Mouse (Mus musculus) layer of hippocampus, adult 2 months (tissue): ENCODE data around the gene BC017158. TPM values are rescaled to one million over a fixed set of nuclear protein-coding genes. Genes with fewer than 3 reads are reported as not detected.

Source experiments
- DNase-seq, 2 experiments: peaks; one replicate each; pipeline ENCODE4 v3.0.0; 2022; ENCODE audit warnings: low spot score in 2 of 2
- H3K27ac ChIP-seq: fragments of 200-600 bp; 2 replicates; pipeline ENCODE4 v1.8.1; 2022
- H3K4me3 ChIP-seq: fragments of 200-600 bp; 2 replicates; pipeline ENCODE4 v1.8.1; 2022; ENCODE audit warnings: mild to moderate bottlenecking
- CTCF ChIP-seq: fragments of 200-600 bp; conservative IDR thresholded peaks from 2 replicates; pipeline ENCODE4 v1.8.1; 2022; ENCODE audit warnings: antibody characterized with exemption, mild to moderate bottlenecking, moderate library complexity
- total RNA-seq, 2 experiments: library from RNA; stranded (reverse); gene quantifications; 2 replicates each; pipeline ENCODE4 v1.2.3; 2021

The BC017158 gene
- total RNA-seq, 2 experiments from 2014 or later = 26.5 to 27.0 TPM

- TF ChIP-seq CTCF = peak; percentile 89
- H3K27ac ChIP-seq = peak overlapping the region; percentile 91
- peak overlapping the region; percentile 51 for H3K4me3 ChIP-seq
- peak; percentile 78 to 86 for DNase-seq
Observed at GRCm38 (mm10) chr7:128247443-128247842, 50.5 kb downstream of the BC017158 start.

- no peak for TF ChIP-seq CTCF
- DNase-seq = peak in 1 of 2 experiments; percentile 39
- Histone ChIP-seq H3K4me3 (peak within 1 kb of the TSS; percentile 51), H3K27ac (peak within 1 kb of the TSS; percentile 91)
Observed at GRCm38 (mm10) chr7:128246496-128247391, 51.2 kb downstream of the BC017158 start, which contains the start of gene Tgfb1i1. Gene Tgfb1i1 (plus strand): TSS chr7:128246812.

- TF ChIP-seq CTCF = no peak
- Histone ChIP-seq H3K27ac (peak overlapping the region; percentile 91; the same call in 1 of the 2 replicates), H3K4me3 (no peak overlapping the region)
- DNase-seq = no peak
Observed at GRCm38 (mm10) chr7:128245547-128245946, 52.4 kb downstream of the BC017158 start.

GRCm38 (mm10) chr7:128244410-128245025 is 53.5 kb downstream of the BC017158 start:
- no peak for TF ChIP-seq CTCF
- DNase-seq = no peak
- no peak overlapping the region for H3K4me3 ChIP-seq
- no peak overlapping the region for H3K27ac ChIP-seq

GRCm38 (mm10) chr7:128243921-128244320 is 54.0 kb downstream of the BC017158 start:
- Histone ChIP-seq H3K27ac (no peak overlapping the region), H3K4me3 (no peak overlapping the region)
- no peak for DNase-seq
- TF ChIP-seq CTCF = no peak

GRCm38 (mm10) chr7:128242331-128242730 is 55.6 kb downstream of the BC017158 start:
- DNase-seq = no peak
- Histone ChIP-seq H3K27ac (no peak overlapping the region), H3K4me3 (no peak overlapping the region)
- no peak for TF ChIP-seq CTCF

- Histone ChIP-seq H3K27ac (no peak overlapping the region), H3K4me3 (no peak overlapping the region)
- DNase-seq = no peak
- TF ChIP-seq CTCF = no peak
Observed at GRCm38 (mm10) chr7:128240131-128240784, 57.7 kb downstream of the BC017158 start.

- DNase-seq = no peak
- TF ChIP-seq CTCF = peak; percentile 70
- Histone ChIP-seq H3K27ac (no peak overlapping the region; the same call in 1 of the 2 replicates), H3K4me3 (peak overlapping the region; percentile 88)
Observed at GRCm38 (mm10) chr7:128238991-128239390, 59.0 kb downstream of the BC017158 start.

- DNase-seq = peak; percentile 99
- peak; percentile 38; the same call in 1 of the 2 replicates for TF ChIP-seq CTCF
- Histone ChIP-seq H3K4me3 (peak within 1 kb of the TSS; percentile 88), H3K27ac (peak within 1 kb of the TSS; percentile 96)
Observed at GRCm38 (mm10) chr7:128237927-128238778, 59.8 kb downstream of the BC017158 start, which contains the start of gene 9130023H24Rik. Gene 9130023H24Rik (minus strand): TSS chr7:128238031.

- H3K4me3 ChIP-seq = peak overlapping the region; percentile 88
- peak overlapping the region; percentile 96 for H3K27ac ChIP-seq
- no peak for TF ChIP-seq CTCF
- no peak for DNase-seq
Observed at GRCm38 (mm10) chr7:128237593-128237926, 60.4 kb downstream of the BC017158 start.

- TF ChIP-seq CTCF = peak; percentile 96
- Histone ChIP-seq H3K27ac (peak within 1 kb of the TSS; percentile 96), H3K4me3 (peak within 1 kb of the TSS; percentile 88)
- peak; percentile 61 to 87 for DNase-seq
Observed at GRCm38 (mm10) chr7:128236856-128237592, 60.9 kb downstream of the BC017158 start, which contains the start of gene Armc5. Gene Armc5 (plus strand): TSS chr7:128237342.
